Mouse (Mus musculus) layer of hippocampus, adult 18-20 months (tissue): ENCODE results near the gene Ebf1. TPM values are rescaled to one million over a fixed set of nuclear protein-coding genes. Genes with fewer than 3 reads are reported as not detected.

Source experiments
- DNase-seq, 2 experiments: peaks; one replicate each; pipeline ENCODE4 v3.0.0; 2022; ENCODE audit warnings: low spot score in 2 of 2
- total RNA-seq, 2 experiments: library from RNA; stranded (reverse); gene quantifications; 2 replicates each; pipeline ENCODE4 v1.2.3; 2021

Ebf1 gene
- total RNA-seq, 2 experiments from 2014 or later: 2.7 TPM

DNA sequence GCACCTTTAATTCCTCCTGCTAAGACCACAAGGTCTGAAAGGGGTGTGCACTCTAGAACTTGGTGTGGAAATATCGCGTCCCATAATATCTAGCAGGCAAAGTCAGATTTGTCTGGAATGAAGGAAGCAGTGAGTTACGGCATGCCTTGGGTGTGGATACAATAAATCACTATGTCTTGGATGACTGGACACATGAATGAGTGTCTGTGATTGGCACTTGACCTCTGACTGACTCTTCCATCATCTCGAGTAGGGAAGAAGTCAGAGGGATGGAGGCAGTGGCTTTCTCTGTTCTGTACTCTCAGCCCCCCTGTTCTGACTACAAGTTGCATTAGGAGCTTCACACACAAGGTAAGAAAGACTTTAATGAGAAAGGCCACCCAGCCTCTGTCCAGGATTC lies 112.8 kb downstream of the Ebf1 start:
- no peak for DNase-seq

DNA sequence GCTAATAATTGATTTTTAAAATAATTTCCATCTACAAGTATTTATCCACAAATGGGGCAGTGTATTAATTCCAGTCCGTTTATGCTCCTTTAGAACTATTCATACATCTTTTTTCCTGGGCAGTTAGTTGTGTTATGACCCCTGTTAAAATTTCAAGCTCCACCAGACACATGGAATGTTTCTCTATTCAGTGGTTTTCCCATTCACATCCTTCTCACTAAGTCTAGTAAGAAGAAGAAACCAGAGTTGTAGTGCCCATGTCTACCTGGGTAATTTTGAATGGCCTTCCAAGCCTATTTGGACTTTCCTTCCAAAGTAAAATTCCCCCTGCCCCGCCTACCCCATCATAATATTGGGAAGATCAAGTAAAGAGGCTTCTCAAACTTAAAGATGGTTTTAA lies 114.6 kb downstream of the Ebf1 start:
- DNase-seq: no peak

DNA sequence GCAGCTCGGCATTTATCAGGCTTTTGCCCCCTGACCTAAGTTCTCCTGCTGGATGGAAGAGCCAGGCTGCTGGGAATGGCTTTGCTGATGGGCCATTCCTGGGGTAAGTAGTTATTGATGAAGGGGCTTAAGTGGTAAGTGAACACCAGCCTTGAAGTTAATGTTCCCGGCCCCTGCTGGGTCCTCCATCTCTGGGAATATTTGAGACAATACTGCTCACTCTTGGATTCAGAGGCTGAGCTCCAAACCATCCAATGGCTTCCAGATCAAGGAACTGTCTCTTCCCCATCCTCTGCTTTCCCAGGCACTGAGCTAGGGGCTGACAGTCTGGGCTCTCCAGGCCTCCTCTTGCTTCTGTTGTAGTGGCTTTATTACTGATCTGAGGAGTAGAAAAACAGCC lies 116.2 kb downstream of the Ebf1 start:
- DNase-seq: no peak

DNA sequence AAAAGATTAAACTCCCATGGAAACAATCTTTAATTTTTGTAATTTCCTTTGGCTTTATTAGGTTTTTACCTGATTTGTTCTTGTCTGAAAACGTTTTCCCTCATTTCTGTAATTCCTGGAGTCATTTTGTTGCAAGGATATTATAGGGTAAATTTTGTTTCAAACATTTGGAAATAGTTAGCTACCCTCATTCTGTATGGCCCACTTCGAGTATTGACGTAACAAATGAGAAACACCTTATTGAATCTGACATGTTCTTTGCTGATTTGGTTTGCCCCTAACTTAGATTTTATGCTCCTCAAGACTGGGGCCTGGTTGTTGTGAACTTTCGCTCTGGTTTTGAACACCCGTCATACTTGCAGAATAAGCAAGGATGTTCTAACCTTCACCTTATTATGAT lies 120.9 kb downstream of the Ebf1 start:
- DNase-seq: no peak

DNA sequence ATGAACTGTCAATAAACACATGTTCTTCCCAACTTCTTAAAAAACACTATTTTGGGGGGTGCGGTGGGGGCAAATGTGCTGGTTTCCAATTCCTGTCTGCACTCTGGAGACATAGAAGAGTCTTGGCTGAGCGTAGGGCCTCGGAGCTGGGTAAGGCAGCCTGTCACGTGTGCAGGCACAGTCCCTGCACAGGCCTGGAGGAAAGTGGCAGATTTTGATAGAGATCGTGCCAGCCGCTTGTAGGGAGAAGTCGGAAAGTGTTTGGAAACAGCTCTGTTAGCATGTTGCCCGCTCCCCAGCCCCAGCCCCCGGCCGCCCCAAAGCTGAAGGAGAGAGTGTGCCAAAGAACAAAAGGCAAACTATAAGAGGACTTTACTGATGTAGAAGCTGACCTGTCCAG lies 121.7 kb downstream of the Ebf1 start:
- DNase-seq: no peak

DNA sequence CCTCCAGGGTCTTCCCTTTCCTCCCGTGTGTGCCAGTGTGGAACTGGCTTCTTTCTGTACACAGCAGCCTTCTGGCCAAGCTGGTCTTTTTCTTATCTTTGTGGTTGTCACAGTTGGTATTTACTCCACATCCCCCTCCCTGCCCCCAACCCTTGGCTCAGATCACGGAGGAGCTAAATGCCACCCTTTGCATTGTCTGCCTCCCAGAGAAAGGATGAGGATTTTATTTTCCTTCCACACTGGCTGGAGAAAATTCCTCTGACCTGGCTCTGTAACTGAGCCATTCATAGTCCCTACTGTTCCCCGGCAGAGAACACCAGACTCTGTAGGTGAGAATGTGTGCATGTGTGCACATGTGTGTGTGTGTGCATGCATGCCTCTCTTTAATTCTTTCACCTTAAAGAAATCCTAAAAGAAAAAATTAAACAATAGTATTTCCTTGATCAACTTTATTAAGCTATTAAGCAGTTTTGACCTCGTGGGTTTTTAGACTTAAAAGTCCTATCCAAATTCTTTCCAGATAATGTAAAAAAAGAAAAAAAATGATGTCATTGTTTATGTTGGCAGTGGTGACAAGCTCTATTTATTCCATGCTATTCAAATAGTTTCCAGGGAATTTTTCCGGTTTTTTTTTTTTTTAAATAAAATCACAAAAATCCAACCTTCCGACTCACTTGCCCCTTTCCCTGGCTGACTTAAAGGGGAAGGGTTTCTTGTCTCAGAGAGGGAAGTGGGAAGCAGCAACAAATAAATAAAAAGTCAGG lies 123.3 kb downstream of the Ebf1 start:
- DNase-seq: no peak

DNA sequence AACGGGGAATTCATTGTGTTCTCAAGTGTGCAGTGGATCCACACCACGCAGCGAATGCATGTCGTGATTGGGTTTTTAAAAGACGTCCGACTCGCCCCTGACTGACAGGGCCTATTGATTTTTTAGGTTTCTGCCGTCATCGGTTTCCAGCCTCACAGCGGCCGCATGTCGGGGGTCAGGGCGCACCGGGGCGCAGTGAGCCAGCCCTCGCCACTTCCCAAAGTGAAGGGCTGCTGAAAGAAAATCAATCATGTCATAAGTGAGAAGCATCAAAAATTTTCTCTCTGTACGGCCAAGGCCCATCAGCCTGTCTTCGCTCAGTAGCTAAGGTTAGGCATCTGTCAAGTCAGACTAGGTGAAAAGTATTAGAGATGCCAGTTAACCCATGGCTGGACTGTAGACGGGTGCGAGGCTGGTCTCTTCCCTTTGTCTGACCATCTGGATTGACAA lies 124.0 kb downstream of the Ebf1 start:
- no peak for DNase-seq

DNA sequence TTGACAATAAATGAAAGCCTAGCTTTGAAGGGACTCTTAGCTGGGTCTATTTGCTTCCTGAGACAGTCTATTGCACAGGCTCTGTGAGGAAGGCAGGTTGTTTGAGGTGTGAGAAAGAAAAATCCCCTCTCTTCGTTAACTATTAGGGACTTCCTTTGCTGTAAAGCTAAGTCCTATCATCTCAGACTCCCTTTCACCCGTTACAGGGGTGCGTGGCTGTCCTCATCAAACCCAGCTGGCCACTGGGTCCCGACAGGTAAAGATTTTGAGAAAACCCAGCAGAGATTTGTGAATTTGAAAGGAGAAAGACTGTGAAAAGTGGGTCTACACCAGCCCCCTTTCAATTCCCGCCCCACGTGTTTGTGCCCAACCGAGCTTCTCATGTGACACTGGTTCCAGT lies 127.3 kb downstream of the Ebf1 start:
- no peak for DNase-seq

DNA sequence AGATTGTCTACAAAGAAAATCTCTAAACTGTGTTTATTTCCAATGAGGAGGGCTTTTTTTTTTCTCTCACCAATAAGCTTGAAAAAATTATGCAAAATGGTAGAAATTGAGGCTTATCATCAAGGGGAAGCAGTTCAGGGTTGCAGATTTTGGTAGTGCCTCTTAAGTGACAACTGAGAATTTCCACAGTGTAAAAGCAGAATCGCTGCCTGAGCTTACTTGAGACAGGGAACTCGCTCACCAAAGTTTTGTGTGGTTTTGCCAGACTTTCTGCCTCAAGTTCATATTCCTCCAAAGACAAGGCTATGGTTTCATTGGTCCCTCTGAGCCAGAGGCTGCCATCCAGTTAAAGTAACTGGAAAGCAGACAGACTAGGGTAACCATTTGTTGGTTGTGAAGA lies 128.8 kb downstream of the Ebf1 start:
- no peak for DNase-seq

DNA sequence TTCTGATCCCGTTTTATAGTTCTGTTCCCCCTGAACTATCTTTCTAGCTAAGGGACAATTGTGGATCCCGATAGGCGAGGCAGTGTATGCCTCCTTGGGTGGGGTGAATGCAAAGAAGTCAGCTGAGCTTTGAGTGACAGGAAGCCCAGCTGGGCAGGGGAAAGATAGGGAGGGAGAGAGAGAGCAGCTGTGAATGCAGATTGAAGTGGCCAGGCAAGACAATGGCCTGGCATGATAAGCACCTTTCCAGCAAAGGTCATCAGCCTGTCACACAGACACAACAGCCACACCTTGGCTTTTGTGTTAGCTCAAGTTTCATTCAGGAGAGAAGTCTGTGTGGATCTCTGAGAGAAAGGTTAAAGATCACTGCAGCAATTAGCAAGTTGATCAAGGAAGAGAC lies 129.6 kb downstream of the Ebf1 start:
- no peak for DNase-seq

DNA sequence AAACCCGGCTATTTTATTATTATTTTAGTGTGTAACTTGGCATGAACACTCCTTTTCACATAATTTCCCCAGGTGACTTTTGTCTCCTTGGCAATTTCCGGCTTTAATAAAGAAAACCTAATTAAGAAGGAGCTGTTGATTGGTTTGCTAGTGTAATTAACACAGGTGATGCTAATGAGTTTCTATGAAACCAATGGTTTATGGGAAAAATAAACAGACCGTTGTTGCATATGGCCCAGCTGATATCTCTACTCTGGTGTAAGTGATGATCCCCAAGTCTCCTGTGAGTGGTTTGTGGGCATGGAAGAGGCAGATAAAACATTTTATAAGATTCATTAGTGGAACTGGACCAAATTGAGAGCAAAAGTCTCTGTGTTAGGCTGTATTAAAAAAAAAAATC lies 132.2 kb downstream of the Ebf1 start:
- no peak for DNase-seq

DNA sequence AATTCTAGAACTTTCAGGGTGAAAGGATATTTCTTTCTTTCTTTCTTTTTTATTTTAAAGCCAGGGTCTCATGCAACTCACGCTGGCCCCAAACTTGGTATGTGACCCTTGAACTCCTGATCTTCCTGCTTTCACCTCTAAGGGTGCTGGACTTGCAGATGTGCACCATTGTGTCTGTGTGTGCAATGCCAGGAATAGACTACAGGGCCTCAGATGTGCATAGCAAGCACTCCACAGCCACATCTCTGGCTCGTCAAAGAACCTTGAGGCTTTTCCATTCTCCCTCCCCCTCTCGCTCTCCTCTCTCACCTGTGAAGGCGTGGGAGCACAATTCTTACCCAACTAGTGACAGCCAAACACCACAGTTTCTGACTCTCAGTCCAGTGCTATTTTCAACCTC lies 137.2 kb downstream of the Ebf1 start:
- no peak for DNase-seq

DNA sequence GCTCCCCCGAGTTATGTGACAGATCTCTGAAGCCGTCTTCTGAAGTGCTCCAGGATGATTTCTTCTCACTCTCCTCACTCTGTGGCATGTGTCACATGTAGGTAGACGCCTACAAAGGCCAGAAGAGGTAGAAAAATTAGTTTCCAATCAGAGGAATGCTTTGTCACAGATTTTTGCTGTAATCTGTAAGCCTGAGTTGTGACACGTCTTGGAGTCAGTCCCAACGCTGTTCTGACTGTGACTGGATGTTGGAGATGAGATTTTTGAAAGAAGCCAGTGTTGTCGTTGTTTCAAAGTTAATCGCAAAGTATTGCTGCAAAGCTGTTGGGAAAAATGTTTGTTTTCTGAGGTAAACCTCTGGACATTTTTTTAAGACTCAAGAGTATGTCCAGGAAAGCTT lies 139.2 kb downstream of the Ebf1 start:
- DNase-seq: no peak

DNA sequence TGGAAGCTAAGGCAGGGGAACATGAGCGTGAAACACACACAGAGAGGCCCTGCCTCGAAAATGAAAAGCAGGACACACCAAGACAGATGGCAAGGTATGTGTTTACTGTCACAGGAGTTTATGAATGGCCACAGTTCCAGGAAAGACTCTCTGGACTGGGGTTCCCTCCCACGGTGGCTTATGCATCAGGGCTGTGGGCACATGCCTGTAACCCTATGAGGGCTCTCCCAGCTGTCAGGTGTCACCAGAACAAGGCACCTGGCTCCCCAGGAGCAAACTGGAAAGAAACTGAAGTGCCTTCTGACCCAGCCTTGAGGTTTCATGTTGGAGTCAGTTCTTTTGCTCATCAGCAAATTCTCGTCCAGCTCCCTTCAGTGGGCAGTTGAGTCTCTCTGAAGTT lies 141.7 kb downstream of the Ebf1 start:
- DNase-seq: no peak

DNA sequence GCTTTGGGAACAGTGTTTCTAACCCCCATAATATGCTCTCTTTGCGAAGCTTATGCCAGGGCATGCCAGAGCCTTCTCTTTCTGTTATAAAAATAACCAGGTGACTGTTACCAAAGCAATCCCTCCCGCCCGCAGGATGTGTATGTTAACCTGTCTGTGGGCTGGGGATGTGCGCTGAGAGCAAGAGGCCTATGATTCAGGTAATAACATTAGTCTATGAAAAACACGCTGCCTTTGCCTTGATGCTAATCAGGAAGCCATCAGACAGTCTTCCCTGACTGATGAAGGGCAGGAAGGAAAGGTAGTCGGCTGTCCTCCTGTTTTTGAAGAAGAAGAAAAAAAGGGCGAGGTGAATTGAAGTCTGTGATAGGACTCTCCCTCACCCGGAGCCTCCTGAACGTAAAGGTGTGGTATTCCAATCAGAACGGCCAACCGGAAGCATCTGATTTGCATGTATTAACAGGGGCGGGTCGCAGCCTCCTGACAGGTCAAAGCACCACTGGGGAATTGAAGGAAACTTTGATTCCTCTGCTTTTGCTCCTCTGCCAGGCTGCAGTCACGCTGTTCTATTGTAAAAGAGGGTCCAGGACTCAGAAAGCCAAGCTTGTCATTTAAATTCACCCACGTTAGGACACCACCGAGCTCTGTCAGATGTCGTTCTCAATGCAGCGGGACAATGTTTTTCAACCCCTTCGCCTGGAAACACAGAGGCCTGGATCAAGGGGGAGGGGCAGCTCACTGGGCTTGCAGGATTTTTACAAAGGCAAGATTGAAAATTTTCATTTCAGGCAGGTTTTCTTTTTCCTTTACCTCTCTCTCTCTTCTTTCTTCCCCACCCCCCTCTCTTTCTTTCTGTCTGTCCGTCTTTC lies 144.2 kb downstream of the Ebf1 start:
- no peak for DNase-seq

DNA sequence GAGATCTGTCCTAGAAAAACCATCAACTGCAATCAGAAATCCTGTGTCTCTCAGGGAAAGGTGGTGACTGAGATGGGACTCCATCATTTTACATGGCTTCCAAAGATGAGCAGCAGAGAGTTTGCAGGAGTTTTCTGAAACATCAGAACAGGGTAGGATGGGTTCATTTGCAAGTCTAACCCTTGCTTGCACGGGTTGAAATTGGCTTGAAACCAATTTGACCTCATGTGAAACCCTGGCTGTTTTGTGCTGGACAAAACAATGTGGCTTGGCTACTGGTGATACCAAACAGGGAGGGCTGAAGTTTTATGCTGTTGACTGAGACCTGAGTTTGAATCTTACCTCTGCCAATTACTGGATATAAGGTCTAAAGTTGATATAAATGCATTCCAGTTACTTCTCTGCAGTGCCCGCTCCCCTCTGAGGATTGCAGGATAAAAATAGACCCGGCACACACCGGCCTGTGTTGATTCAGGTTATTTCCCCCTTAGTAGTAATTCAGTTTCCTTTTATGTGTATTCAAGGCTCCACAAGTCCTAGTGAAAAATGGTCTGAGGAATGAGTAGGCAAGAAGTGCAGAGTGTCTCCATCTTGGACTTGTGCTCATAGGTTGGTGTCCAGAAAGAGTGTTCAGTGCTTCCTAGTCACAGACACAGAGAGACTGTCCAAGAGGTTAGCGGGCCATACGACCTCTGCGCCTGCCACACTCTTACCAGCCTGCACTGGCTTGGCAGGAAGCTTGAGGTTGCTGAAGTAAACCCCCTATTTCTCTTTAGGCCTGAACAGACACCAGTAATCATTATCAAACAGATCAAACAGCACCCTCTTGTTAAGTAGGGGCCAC lies 147.1 kb downstream of the Ebf1 start:
- no peak for DNase-seq

DNA sequence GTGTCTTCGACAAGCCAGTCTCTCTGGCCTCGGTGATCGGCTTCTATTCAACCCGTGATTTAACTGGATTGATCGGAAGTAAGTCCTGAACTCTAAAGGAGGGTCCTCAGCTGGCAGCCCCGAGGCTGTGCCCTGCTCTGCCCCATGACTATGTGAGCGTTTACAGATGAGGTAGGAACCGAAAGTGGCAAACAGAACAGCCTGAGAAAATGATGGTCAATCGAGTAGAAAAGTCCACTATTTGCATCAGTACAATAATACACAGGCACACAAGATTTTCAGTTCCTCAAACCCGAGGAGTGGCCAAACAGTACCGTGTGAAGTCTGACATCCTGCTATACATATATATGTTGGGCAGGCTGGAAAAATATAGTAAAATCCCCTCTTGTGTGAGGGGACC lies 147.9 kb downstream of the Ebf1 start:
- DNase-seq: no peak

DNA sequence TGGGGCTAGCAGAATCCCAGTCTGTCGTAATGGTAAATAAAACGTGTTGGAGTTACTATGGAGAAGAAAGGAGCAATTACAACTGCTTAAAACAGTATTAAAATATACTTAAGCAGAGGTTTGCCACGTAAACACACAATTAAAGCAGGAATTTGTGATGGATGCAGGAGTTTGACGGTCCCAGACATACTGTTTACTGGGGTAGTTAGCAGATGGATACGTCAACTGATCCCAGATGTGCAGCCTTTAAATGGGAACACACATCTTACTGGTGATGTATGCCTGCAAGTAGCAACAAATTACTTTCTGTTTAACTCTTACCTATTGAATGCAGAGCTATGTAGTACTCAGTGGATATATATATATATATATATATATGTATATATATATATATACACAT lies 149.1 kb downstream of the Ebf1 start:
- DNase-seq: no peak

DNA sequence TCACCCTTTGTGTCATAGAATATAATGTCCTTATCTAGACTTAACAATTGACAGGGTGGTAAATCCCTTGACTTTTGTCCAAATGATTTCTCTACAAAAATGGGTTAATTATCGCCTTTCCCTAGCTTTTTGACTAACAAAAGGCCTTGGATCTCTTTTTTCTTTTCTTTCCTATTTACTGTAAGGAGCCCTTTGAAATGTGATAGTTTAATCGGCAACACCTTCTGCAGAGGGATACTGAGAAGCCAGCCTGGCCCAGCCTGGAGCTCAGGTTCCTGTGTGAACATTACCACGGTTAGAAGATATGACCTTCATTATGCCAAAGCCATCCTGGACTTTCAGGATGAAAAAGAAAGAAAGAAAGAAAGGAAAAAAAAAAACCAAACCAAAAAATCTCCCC lies 150.2 kb downstream of the Ebf1 start:
- no peak for DNase-seq

DNA sequence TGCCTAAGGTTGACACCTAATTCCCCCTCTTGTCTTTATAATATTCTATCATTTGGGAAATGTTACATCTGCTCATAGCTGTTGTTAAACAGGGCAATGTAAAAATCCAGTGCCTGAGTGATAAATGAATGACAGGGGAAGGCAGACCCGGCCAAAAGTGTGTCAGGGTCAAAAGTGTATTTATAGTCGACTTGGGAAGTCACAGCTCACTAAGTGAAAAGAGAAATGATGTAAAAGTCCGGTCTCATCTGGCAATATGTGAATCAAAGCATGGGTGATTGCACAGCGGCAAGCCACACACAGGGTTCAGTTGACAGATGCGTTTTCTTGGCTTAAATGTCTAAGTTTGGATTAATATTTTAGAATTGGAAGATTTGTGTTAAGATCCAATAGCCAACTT lies 151.2 kb downstream of the Ebf1 start:
- no peak for DNase-seq

DNA sequence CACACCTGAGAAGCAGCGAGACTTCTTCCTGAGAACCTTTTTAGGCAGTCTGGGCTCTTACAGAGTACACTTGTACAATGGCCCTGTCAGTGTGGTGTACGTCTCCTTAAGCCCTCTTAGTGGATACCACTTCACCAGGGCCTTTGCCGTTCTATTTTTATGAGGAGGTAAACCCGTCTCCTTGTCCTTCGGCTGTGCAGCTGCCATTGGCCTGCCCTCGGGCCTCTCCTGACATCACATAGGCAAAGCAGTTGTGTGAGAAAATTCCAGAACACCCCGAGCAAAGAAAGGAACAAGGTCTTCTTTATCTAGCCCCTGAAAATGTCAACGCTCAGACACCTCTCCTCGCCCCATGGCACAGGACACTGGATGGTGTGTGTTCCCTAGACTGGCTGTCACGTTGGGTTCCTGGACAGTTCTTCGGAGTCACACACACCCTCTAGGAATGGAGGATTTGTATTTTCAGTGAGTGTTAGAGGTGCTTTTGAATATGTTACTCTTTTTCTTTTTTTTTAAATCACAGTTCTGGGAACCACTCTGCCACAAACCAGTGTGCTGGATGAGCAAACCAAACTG lies 154.0 kb downstream of the Ebf1 start:
- no peak for DNase-seq
